Mouse (Mus musculus) midbrain, embryonic 12.5 days (tissue): ENCODE data around the gene Tlcd2. TPM values are rescaled to one million over a fixed set of nuclear protein-coding genes. Genes with fewer than 3 reads are reported as not detected.
"Not testable (repeated sequence)": the region's sequence is repeated elsewhere in the genome, so short reads cannot be mapped to it uniquely, and the experiment has no call there.

Experiments
- ATAC-seq: fragments of 200-750 bp; cut with Nextera tagmentation; 2 replicates; pipeline ENCODE4 v1.8.0; 2017; ENCODE audit warnings: low read depth, moderate TSS enrichment, moderate library complexity; ENCODE audit not compliant: low FRiP score
- H3K27ac ChIP-seq: fragments of 300-500 bp; sonication (generic); replicated peaks from 2 replicates; pipeline ENCODE4 v1.5.1; 2016; ENCODE audit warnings: mild to moderate bottlenecking
- H3K27me3 ChIP-seq: fragments of 300-500 bp; sonication (generic); 2 replicates; pipeline ENCODE4 v1.6.1; 2016; ENCODE audit warnings: mild to moderate bottlenecking
- H3K36me3 ChIP-seq: fragments of 300-500 bp; sonication (generic); 2 replicates; pipeline ENCODE4 v1.6.1; 2016
- H3K4me1 ChIP-seq: fragments of 300-500 bp; sonication (generic); 2 replicates; pipeline ENCODE4 v1.6.1; 2016
- H3K4me2 ChIP-seq: fragments of 300-500 bp; sonication (generic); replicated peaks from 2 replicates; pipeline ENCODE4 v1.6.1; 2016; ENCODE audit warnings: mild to moderate bottlenecking, moderate library complexity
- H3K4me3 ChIP-seq: fragments of 300-500 bp; sonication (generic); 2 replicates; pipeline ENCODE4 v1.5.1; 2016; ENCODE audit warnings: mild to moderate bottlenecking
- H3K9ac ChIP-seq: fragments of 300-500 bp; sonication (generic); replicated peaks from 2 replicates; pipeline ENCODE4 v1.6.1; 2016; ENCODE audit warnings: mild to moderate bottlenecking, moderate library complexity
- H3K9me3 ChIP-seq: fragments of 300-500 bp; sonication (generic); 2 replicates; pipeline ENCODE4 v1.6.1; 2016; ENCODE audit warnings: mild to moderate bottlenecking
- WGBS: fragments of 180-500 bp; shearing (Covaris S2); methylation state at CpG from one replicate; pipeline ENCODE4 v1.1.7; 2016; 5-methylcytosine and 5-hydroxymethylcytosine counted together
- polyA plus RNA-seq: library from polyadenylated mRNA; unstranded; fragments of >200 nt; fragmentation: Nextera tagmentation; extraction: Ambion mirVana; gene quantifications from 2 replicates; pipeline ENCODE4 v1.2.1, GENCODE M21; 2016

The Tlcd2 gene
- polyA plus RNA-seq, 1 experiment from 2014 or later, result 9.1 TPM

- Histone ChIP-seq H3K9me3 (no peaks in the 10 kb centered on the region), H3K27ac (no peak overlapping the region), H3K9ac (no peak overlapping the region), H3K27me3 (peaks cover 8% of the 10 kb centered on the region), H3K4me3 (no peak overlapping the region), H3K4me1 (peaks cover 20% of the 10 kb centered on the region), H3K36me3 (peaks cover 25% of the 10 kb centered on the region), H3K4me2 (no peak overlapping the region)
- 94% methylated on average over 8 of the region's 8 CpGs for WGBS
- ATAC-seq, result no peak
These were observed 9.4 kb upstream of the Tlcd2 start for GRCm38 (mm10) chr11:75452081-75452480.

GRCm38 (mm10) chr11:75452812-75453557 lies 8.5 kb upstream of the Tlcd2 start:
- no peak overlapping the region for H3K27ac ChIP-seq
- 93% methylated on average over 31 of the region's 31 CpGs for WGBS
- H3K4me3 ChIP-seq, result no peak overlapping the region
- ATAC-seq, result no peak
- peaks cover 18% of the 10 kb centered on the region for H3K36me3 ChIP-seq
- peaks cover 20% of the 10 kb centered on the region for H3K4me1 ChIP-seq
- no peaks in the 10 kb centered on the region for H3K9me3 ChIP-seq
- H3K4me2 ChIP-seq, result peak overlapping the region; percentile 93
- H3K9ac ChIP-seq, result peak overlapping the region; percentile 67; the same call in 1 of the 2 replicates
- peaks cover 8% of the 10 kb centered on the region for H3K27me3 ChIP-seq

GRCm38 (mm10) chr11:75453991-75454930 lies 7.3 kb upstream of the Tlcd2 start, which contains the start of gene Wdr81:
Gene Wdr81, minus strand, starts transcription at chr11:75454717.
- H3K4me2 ChIP-seq, result peak within 1 kb of the TSS; percentile 93
- peaks cover 6% of the 10 kb centered on the region for H3K36me3 ChIP-seq
- H3K4me3 ChIP-seq, result peak within 1 kb of the TSS; percentile 61
- WGBS, result 4% methylated on average over 56 of the region's 56 CpGs
- ATAC-seq, result peak; percentile 95
- no peaks in the 10 kb centered on the region for H3K9me3 ChIP-seq
- H3K27me3 ChIP-seq, result peaks cover 8% of the 10 kb centered on the region
- H3K4me1 ChIP-seq, result peaks cover 20% of the 10 kb centered on the region
- H3K9ac ChIP-seq, result peak within 1 kb of the TSS; percentile 67
- peak within 1 kb of the TSS; percentile 12 for H3K27ac ChIP-seq

- WGBS, result 83% methylated on average over 10 of the region's 10 CpGs
- ATAC-seq, result no peak
- Histone ChIP-seq H3K27me3 (peaks cover 8% of the 10 kb centered on the region), H3K27ac (peak overlapping the region; percentile 12), H3K9ac (peak overlapping the region; percentile 67), H3K36me3 (no peaks in the 10 kb centered on the region; the same call in none of the 2 replicates), H3K4me2 (peak overlapping the region; percentile 93), H3K4me1 (peaks cover 26% of the 10 kb centered on the region), H3K9me3 (no peaks in the 10 kb centered on the region), H3K4me3 (peak overlapping the region; percentile 61)
These were observed 6.3 kb upstream of the Tlcd2 start for GRCm38 (mm10) chr11:75455041-75455736.

GRCm38 (mm10) chr11:75455971-75456370 lies 5.5 kb upstream of the Tlcd2 start:
- not testable (repeated sequence) for ATAC-seq, H3K27ac ChIP-seq, H3K9ac ChIP-seq, H3K4me3 ChIP-seq, H3K9me3 ChIP-seq, H3K4me2 ChIP-seq, H3K27me3 ChIP-seq, H3K36me3 ChIP-seq
- H3K4me1 ChIP-seq, result peaks cover 30% of the 10 kb centered on the region
- 92% methylated on average over 2 of the region's 2 CpGs for WGBS

GRCm38 (mm10) chr11:75456440-75456871 lies 5.1 kb upstream of the Tlcd2 start:
- peaks cover 30% of the 10 kb centered on the region for H3K4me1 ChIP-seq
- H3K9me3 ChIP-seq, result no peaks in the 10 kb centered on the region
- peaks cover 8% of the 10 kb centered on the region for H3K27me3 ChIP-seq
- H3K27ac ChIP-seq, result no peak overlapping the region
- H3K4me3 ChIP-seq, result no peak overlapping the region
- no peaks in the 10 kb centered on the region; the same call in 1 of the 2 replicates for H3K36me3 ChIP-seq
- no peak overlapping the region for H3K9ac ChIP-seq
- 83% methylated on average over 7 of the region's 7 CpGs for WGBS
- H3K4me2 ChIP-seq, result no peak overlapping the region
- ATAC-seq, result no peak

- no peaks in the 10 kb centered on the region for H3K9me3 ChIP-seq
- no peak overlapping the region for H3K9ac ChIP-seq
- WGBS, result 29% methylated on average over 3 of the region's 3 CpGs
- peaks cover 8% of the 10 kb centered on the region for H3K27me3 ChIP-seq
- H3K36me3 ChIP-seq, result no peaks in the 10 kb centered on the region
- no peak overlapping the region for H3K4me3 ChIP-seq
- H3K4me1 ChIP-seq, result peaks cover 46% of the 10 kb centered on the region
- no peak overlapping the region for H3K27ac ChIP-seq
- no peak overlapping the region for H3K4me2 ChIP-seq
- ATAC-seq, result no peak
These were observed 3.3 kb upstream of the Tlcd2 start for GRCm38 (mm10) chr11:75458169-75458568.

GRCm38 (mm10) chr11:75458628-75459041 lies 2.9 kb upstream of the Tlcd2 start:
- no peaks in the 10 kb centered on the region for H3K36me3 ChIP-seq
- peaks cover 4% of the 10 kb centered on the region for H3K27me3 ChIP-seq
- no peak overlapping the region for H3K9ac ChIP-seq
- H3K4me3 ChIP-seq, result no peak overlapping the region
- no peak overlapping the region for H3K27ac ChIP-seq
- no peaks in the 10 kb centered on the region for H3K9me3 ChIP-seq
- 81% methylated on average over 8 of the region's 8 CpGs for WGBS
- no peak overlapping the region for H3K4me2 ChIP-seq
- H3K4me1 ChIP-seq, result peaks cover 42% of the 10 kb centered on the region
- ATAC-seq, result no peak

- ATAC-seq, result no peak
- 84% methylated on average over 5 of the region's 5 CpGs for WGBS
- no peaks in the 10 kb centered on the region for H3K27me3 ChIP-seq
- no peak overlapping the region for H3K4me3 ChIP-seq
- no peak overlapping the region for H3K9ac ChIP-seq
- no peaks in the 10 kb centered on the region for H3K9me3 ChIP-seq
- peaks cover 36% of the 10 kb centered on the region for H3K4me1 ChIP-seq
- peak overlapping the region; percentile 80; the same call in 1 of the 2 replicates for H3K4me2 ChIP-seq
- H3K27ac ChIP-seq, result 0 out of 2 replicates have a peak overlapping the region, but pooled peaks have one; percentile 71
- H3K36me3 ChIP-seq, result no peaks in the 10 kb centered on the region
These were observed 2.3 kb upstream of the Tlcd2 start for GRCm38 (mm10) chr11:75459141-75459711.

- no peak overlapping the region; the same call in 1 of the 2 replicates for H3K9ac ChIP-seq
- H3K4me3 ChIP-seq, result 0 out of 2 replicates have a peak overlapping the region, but pooled peaks have one; percentile 67
- peaks cover 3% of the 10 kb centered on the region; the same call in 1 of the 2 replicates for H3K36me3 ChIP-seq
- 27% methylated on average over 5 of the region's 5 CpGs for WGBS
- H3K27me3 ChIP-seq, result no peaks in the 10 kb centered on the region
- H3K4me2 ChIP-seq, result peak overlapping the region; percentile 80
- no peak for ATAC-seq
- H3K9me3 ChIP-seq, result no peaks in the 10 kb centered on the region
- peaks cover 34% of the 10 kb centered on the region for H3K4me1 ChIP-seq
- peak overlapping the region; percentile 71; the same call in 1 of the 2 replicates for H3K27ac ChIP-seq
These were observed 1.8 kb upstream of the Tlcd2 start for GRCm38 (mm10) chr11:75459751-75460102.
